Mouse (Mus musculus) C3H10T1/2 (cell line): ENCODE measurements around the gene Ankrd34c. TPM values are rescaled to one million over a fixed set of nuclear protein-coding genes. Genes with fewer than 3 reads are reported as not detected.

Experiments
- polyA plus RNA-seq, 2 experiments: library from polyadenylated mRNA; unstranded; fragments of >200 nt; fragmentation: generic; extraction: Trizol; gene quantifications; one replicate each; pipeline ENCODE4 v1.2.1; 2012; ENCODE audit warnings: missing spikeins in 2 of 2

Ankrd34c gene
- not detected for polyA plus RNA-seq

DNA sequence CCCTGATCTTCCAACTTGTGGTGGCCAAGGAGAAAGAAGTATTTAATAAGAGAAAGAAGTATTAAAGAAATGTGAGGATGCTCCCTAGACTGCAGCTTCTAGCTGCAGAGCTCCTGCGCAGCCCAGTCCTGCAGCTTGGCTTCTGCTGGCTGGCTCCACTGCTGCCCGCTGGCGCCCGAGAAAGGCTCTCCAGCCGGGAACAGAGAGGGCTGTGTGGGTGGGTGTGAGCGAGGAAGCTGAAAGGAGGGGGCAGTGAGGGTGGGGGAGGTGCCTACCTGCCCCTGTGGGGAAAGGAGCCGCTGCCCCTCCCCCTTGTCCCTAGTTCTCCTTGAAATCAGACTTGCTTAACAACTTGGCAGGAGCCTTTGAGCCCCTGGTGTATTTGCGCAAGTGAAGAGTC is at the start of gene Ankrd34c:
Gene Ankrd34c, minus strand, starts transcription at position 181 of the 400 bp plus-strand sequence.

DNA sequence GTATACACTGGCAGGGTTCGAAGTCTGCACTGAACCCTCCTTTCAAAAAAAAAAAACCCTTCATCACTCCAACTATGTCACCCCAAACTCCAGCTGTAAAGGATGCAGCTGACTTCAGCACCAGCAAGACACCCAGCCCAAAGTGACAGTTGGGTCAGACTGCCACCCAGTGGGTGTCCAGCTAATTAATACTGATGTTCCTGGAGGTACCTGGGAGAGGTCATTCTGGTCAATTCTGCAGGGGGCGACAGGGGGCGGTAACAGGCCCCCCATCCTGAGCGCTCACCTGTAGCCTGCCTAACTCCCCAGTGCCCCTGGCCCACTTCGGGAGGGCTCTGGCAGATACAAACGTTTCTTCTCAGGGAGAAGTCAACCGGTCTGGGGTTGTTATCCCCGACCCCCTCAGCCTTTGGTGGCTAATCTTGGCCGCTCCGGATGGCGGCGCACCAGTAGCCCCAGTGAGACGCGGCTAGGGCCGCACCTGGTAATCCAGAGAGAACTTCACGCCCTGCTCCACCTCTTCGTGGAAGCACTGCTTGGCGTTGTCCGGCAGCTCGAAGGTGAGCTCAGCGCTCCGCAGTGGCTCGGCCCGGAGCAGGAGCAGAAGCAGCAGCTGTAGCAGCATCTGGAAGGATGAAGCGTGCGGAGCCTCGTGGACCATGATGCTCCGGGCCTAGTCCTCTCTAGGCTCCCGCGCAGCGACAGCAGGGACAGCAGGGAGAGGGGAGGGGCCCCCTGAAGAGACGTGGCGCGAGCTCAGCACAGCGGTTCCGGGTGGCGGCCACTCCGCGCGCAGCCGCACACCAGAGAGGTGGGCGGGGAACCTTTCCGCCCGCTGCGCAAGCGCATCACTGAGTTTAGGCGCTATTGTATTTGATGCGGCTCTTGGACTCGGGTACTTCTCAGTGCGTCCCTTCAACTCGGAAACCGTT is 33.7 kb downstream of the Ankrd34c start, which contains the start of gene Tmed3:
Gene Tmed3, minus strand, starts transcription at position 804 of the 932 bp plus-strand sequence.

Other genes with a start within 250 kb of the Ankrd34c start
- gene Minar1, start 115.3 kb downstream of the Ankrd34c start, polyA plus RNA-seq, result not detected
- gene Tmed3, start 33.4 kb downstream of the Ankrd34c start, polyA plus RNA-seq, result 100 to 1,000 TPM; 168 to 255 TPM
- gene Rasgrf1, start 171.4 kb upstream of the Ankrd34c start, polyA plus RNA-seq, result under 1 TPM in 1 of 2 experiments, not detected in 1; 0.05 TPM